Mouse (Mus musculus) liver, embryonic 15.5 days (tissue): ENCODE data around the gene Rnf17. TPM values are rescaled to one million over a fixed set of nuclear protein-coding genes. Genes with fewer than 3 reads are reported as not detected.

Experiments used
- ATAC-seq: fragments of 200-750 bp; cut with Nextera tagmentation; 2 replicates; pipeline ENCODE4 v1.8.0; 2017; ENCODE audit warnings: moderate number of reproducible peaks, mild to moderate bottlenecking, moderate library complexity; ENCODE audit not compliant: insufficient read depth
- H3K27ac ChIP-seq: fragments of 300-500 bp; sonication (generic); replicated peaks from 2 replicates; pipeline ENCODE4 v1.5.1; 2015; ENCODE audit warnings: mild to moderate bottlenecking, inconsistent platforms
- H3K27me3 ChIP-seq: fragments of 300-500 bp; sonication (generic); 2 replicates; pipeline ENCODE4 v1.6.1; 2015; ENCODE audit warnings: mild to moderate bottlenecking, inconsistent platforms
- H3K36me3 ChIP-seq: fragments of 300-500 bp; sonication (generic); replicated peaks from 2 replicates; pipeline ENCODE4 v1.6.1; 2015; ENCODE audit warnings: moderate library complexity, mild to moderate bottlenecking, inconsistent platforms
- H3K4me1 ChIP-seq: fragments of 300-500 bp; sonication (generic); replicated peaks from 2 replicates; pipeline ENCODE4 v1.6.1; 2015; ENCODE audit warnings: inconsistent platforms
- H3K4me2 ChIP-seq: fragments of 300-500 bp; sonication (generic); 2 replicates; pipeline ENCODE4 v1.6.1; 2015; ENCODE audit warnings: moderate library complexity, mild to moderate bottlenecking, inconsistent platforms
- H3K4me3 ChIP-seq: fragments of 300-500 bp; sonication (generic); replicated peaks from 2 replicates; pipeline ENCODE4 v1.5.1; 2015; ENCODE audit warnings: mild to moderate bottlenecking, inconsistent platforms
- H3K9ac ChIP-seq: fragments of 300-500 bp; sonication (generic); 2 replicates; pipeline ENCODE4 v1.6.1; 2015; ENCODE audit warnings: moderate library complexity, mild to moderate bottlenecking, inconsistent platforms
- H3K9me3 ChIP-seq: fragments of 300-500 bp; sonication (generic); replicated peaks from 2 replicates; pipeline ENCODE4 v1.6.1; 2016; ENCODE audit warnings: inconsistent platforms
- WGBS: fragments of 180-500 bp; shearing (Covaris S2); methylation state at CpG from one replicate; pipeline ENCODE4 v1.1.7; 2015; ENCODE audit warnings: mixed read lengths; ENCODE audit not compliant: insufficient replicate concordance; 5-methylcytosine and 5-hydroxymethylcytosine counted together
- polyA plus RNA-seq: library from polyadenylated mRNA; unstranded; fragments of >200 nt; fragmentation: Nextera tagmentation; extraction: Ambion mirVana; gene quantifications from 2 replicates; pipeline ENCODE4 v1.2.1, GENCODE M21; 2015

Gene Rnf17
- 0.84 and 1.0 TPM in 2 replicates for polyA plus RNA-seq

GRCm38 (mm10) chr14:56402311-56403071 lies at the start of gene Rnf17:
Gene Rnf17 (plus strand): TSS chr14:56402581.
- Histone ChIP-seq H3K9me3 (no peaks in the 10 kb centered on the region), H3K9ac (no peak within 1 kb of the TSS), H3K27ac (no peak within 1 kb of the TSS), H3K4me3 (peak within 1 kb of the TSS; percentile 39), H3K4me2 (peak within 1 kb of the TSS; percentile 43), H3K27me3 (no peaks in the 10 kb centered on the region), H3K36me3 (no peaks in the 10 kb centered on the region), H3K4me1 (no peaks in the 10 kb centered on the region)
- WGBS: 68% methylated on average over 34 of the region's 34 CpGs
- ATAC-seq: 0 out of 2 replicates have a peak, but pooled peaks have one; percentile 40

GRCm38 (mm10) chr14:56354803-56355202 lies 47.6 kb upstream of the Rnf17 start:
- 49% methylated on average over 3 of the region's 3 CpGs for WGBS
- no peak overlapping the region for H3K4me2 ChIP-seq
- H3K27me3 ChIP-seq: no peaks in the 10 kb centered on the region
- H3K4me3 ChIP-seq: no peak overlapping the region
- ATAC-seq: no peak
- H3K27ac ChIP-seq: no peak overlapping the region
- H3K36me3 ChIP-seq: no peaks in the 10 kb centered on the region
- no peaks in the 10 kb centered on the region for H3K9me3 ChIP-seq
- H3K4me1 ChIP-seq: no peaks in the 10 kb centered on the region
- H3K9ac ChIP-seq: no peak overlapping the region

GRCm38 (mm10) chr14:56355396-56355795 lies 47.0 kb upstream of the Rnf17 start:
- no peak overlapping the region for H3K9ac ChIP-seq
- no peak for ATAC-seq
- no peaks in the 10 kb centered on the region for H3K27me3 ChIP-seq
- no peaks in the 10 kb centered on the region for H3K36me3 ChIP-seq
- no peak overlapping the region for H3K4me2 ChIP-seq
- no peak overlapping the region for H3K4me3 ChIP-seq
- WGBS: 65% methylated on average over 8 of the region's 8 CpGs
- no peaks in the 10 kb centered on the region for H3K4me1 ChIP-seq
- no peak overlapping the region for H3K27ac ChIP-seq
- H3K9me3 ChIP-seq: no peaks in the 10 kb centered on the region

GRCm38 (mm10) chr14:56356196-56356595 lies 46.2 kb upstream of the Rnf17 start:
- H3K27me3 ChIP-seq: no peaks in the 10 kb centered on the region
- H3K9me3 ChIP-seq: no peaks in the 10 kb centered on the region
- H3K9ac ChIP-seq: no peak overlapping the region
- 52% methylated on average over 6 of the region's 6 CpGs for WGBS
- ATAC-seq: no peak
- no peaks in the 10 kb centered on the region for H3K4me1 ChIP-seq
- no peak overlapping the region for H3K27ac ChIP-seq
- H3K36me3 ChIP-seq: no peaks in the 10 kb centered on the region
- no peak overlapping the region for H3K4me3 ChIP-seq
- no peak overlapping the region for H3K4me2 ChIP-seq

GRCm38 (mm10) chr14:56358422-56358821 lies 44.0 kb upstream of the Rnf17 start:
- peaks cover 11% of the 10 kb centered on the region for H3K27me3 ChIP-seq
- 67% methylated on average over 7 of the region's 7 CpGs for WGBS
- H3K27ac ChIP-seq: no peak overlapping the region
- no peak overlapping the region for H3K9ac ChIP-seq
- H3K4me3 ChIP-seq: no peak overlapping the region
- no peaks in the 10 kb centered on the region for H3K9me3 ChIP-seq
- H3K4me2 ChIP-seq: no peak overlapping the region
- H3K4me1 ChIP-seq: no peaks in the 10 kb centered on the region
- no peaks in the 10 kb centered on the region for H3K36me3 ChIP-seq
- no peak for ATAC-seq

GRCm38 (mm10) chr14:56359131-56359530 lies 43.2 kb upstream of the Rnf17 start:
- H3K36me3 ChIP-seq: no peaks in the 10 kb centered on the region
- no peaks in the 10 kb centered on the region for H3K9me3 ChIP-seq
- peaks cover 18% of the 10 kb centered on the region for H3K27me3 ChIP-seq
- H3K9ac ChIP-seq: no peak overlapping the region
- H3K4me3 ChIP-seq: no peak overlapping the region
- H3K4me2 ChIP-seq: no peak overlapping the region
- H3K27ac ChIP-seq: no peak overlapping the region
- no peaks in the 10 kb centered on the region for H3K4me1 ChIP-seq
- no peak for ATAC-seq
- WGBS: 54% methylated on average over 6 of the region's 6 CpGs

GRCm38 (mm10) chr14:56364711-56365237 lies 37.6 kb upstream of the Rnf17 start, which contains the start of gene Atp12a:
Gene Atp12a (plus strand): TSS chr14:56365068.
- 2% methylated on average over 48 of the region's 48 CpGs for WGBS
- no peak within 1 kb of the TSS for H3K27ac ChIP-seq
- no peaks in the 10 kb centered on the region for H3K4me1 ChIP-seq
- peak within 1 kb of the TSS; percentile 17; the same call in 1 of the 2 replicates for H3K4me3 ChIP-seq
- peak within 1 kb of the TSS; percentile 53 for H3K4me2 ChIP-seq
- peaks cover 58% of the 10 kb centered on the region for H3K27me3 ChIP-seq
- no peaks in the 10 kb centered on the region for H3K9me3 ChIP-seq
- H3K36me3 ChIP-seq: no peaks in the 10 kb centered on the region
- H3K9ac ChIP-seq: no peak within 1 kb of the TSS
- ATAC-seq: no peak

GRCm38 (mm10) chr14:56365292-56365691 lies 37.1 kb upstream of the Rnf17 start:
- 21% methylated on average over 8 of the region's 8 CpGs for WGBS
- Histone ChIP-seq H3K9me3 (no peaks in the 10 kb centered on the region), H3K4me2 (peak overlapping the region; percentile 53; the same call in 1 of the 2 replicates)

GRCm38 (mm10) chr14:56366712-56367111 lies 35.7 kb upstream of the Rnf17 start:
- Histone ChIP-seq H3K36me3 (no peaks in the 10 kb centered on the region), H3K4me2 (no peak overlapping the region), H3K4me1 (no peaks in the 10 kb centered on the region), H3K27ac (no peak overlapping the region), H3K4me3 (no peak overlapping the region), H3K9ac (no peak overlapping the region), H3K27me3 (peaks cover 55% of the 10 kb centered on the region), H3K9me3 (no peaks in the 10 kb centered on the region)
- WGBS: 14% methylated on average over 15 of the region's 15 CpGs
- ATAC-seq: no peak

More at GRCm38 (mm10) chr14:56365292-56365691, 37.1 kb upstream of the Rnf17 start:
- Histone ChIP-seq H3K4me3 (0 out of 2 replicates have a peak overlapping the region, but pooled peaks have one; percentile 17), H3K27me3 (peaks cover 58% of the 10 kb centered on the region), H3K4me1 (no peaks in the 10 kb centered on the region), H3K9ac (no peak overlapping the region), H3K36me3 (no peaks in the 10 kb centered on the region), H3K27ac (no peak overlapping the region)
- no peak for ATAC-seq

GRCm38 (mm10) chr14:56368834-56369233 lies 33.5 kb upstream of the Rnf17 start:
- no peaks in the 10 kb centered on the region for H3K4me1 ChIP-seq
- peaks cover 43% of the 10 kb centered on the region for H3K27me3 ChIP-seq
- no peak overlapping the region for H3K27ac ChIP-seq
- H3K4me3 ChIP-seq: no peak overlapping the region
- H3K9ac ChIP-seq: no peak overlapping the region
- 35% methylated on average over 3 of the region's 3 CpGs for WGBS
- H3K36me3 ChIP-seq: no peaks in the 10 kb centered on the region
- ATAC-seq: no peak
- H3K4me2 ChIP-seq: no peak overlapping the region
- H3K9me3 ChIP-seq: no peaks in the 10 kb centered on the region

- H3K27me3 ChIP-seq: no peaks in the 10 kb centered on the region
- ATAC-seq: no peak
- whole genome bisulfite sequencing: 2% methylated on average over 6 of the region's 6 CpGs
- H3K4me1 ChIP-seq: no peaks in the 10 kb centered on the region
- H3K4me3 ChIP-seq: no peak overlapping the region
- H3K27ac ChIP-seq: no peak overlapping the region
- H3K4me2 ChIP-seq: no peak overlapping the region
- no peaks in the 10 kb centered on the region for H3K9me3 ChIP-seq
- no peaks in the 10 kb centered on the region for H3K36me3 ChIP-seq
- no peak overlapping the region for H3K9ac ChIP-seq
Measured at GRCm38 (mm10) chr14:56375731-56376130, 26.6 kb upstream of the Rnf17 start.
